Mouse (Mus musculus): ENCODE results near the gene Jmjd6. TPM values are rescaled to one million over a fixed set of nuclear protein-coding genes. Genes with fewer than 3 reads are reported as not detected.
A peak's percentile ranks its signal among the peaks of the same experiment; 100 is the strongest.
"Not testable (repeated sequence)": the region's sequence is repeated elsewhere in the genome, so short reads cannot be mapped to it uniquely, and the experiment has no call there.

The Jmjd6 gene
- total RNA-seq, 2 experiments from 2014 or later, result 20.4 to 20.5 TPM

GRCm38 (mm10) chr11:116826550-116827504 lies 16.4 kb downstream of the Jmjd6 start:
- intact Hi-C loops (cut with DNase I), result no loop called here
- DNase-seq, result no peak

DNA sequence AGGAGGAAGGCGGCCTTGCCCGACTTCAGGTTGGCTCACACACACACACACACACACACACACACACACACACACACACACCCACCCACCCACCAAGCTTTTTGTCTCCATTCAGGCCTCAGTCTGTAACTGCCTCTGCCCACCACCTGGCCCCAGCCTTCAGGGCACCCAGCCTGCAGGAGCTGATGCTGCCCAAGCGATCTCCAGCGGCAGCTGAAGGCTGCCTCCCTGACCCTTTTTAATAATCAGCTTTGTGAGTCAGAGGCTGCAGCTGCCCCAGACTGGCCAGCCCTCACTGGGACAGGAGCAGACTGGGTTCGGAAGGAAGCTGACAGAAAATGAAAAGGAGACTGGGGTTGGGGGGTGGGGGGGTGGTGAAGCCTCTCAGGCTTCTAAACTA lies 18.0 kb downstream of the Jmjd6 start:
- no peak for DNase-seq
- intact Hi-C loops (cut with DNase I), result no loop called here

GRCm38 (mm10) chr11:116823885-116824284 lies 19.4 kb downstream of the Jmjd6 start:
- DNase-seq; intact Hi-C loops (cut with DNase I): not testable (repeated sequence)

- intact Hi-C loops (cut with DNase I), result no loop called here
- DNase-seq, result no peak
Measured at GRCm38 (mm10) chr11:116823255-116823654, 20.0 kb downstream of the Jmjd6 start.

- intact Hi-C loops (cut with DNase I), result no loop called here
Measured at GRCm38 (mm10) chr11:116822626-116823025, 20.6 kb downstream of the Jmjd6 start.

GRCm38 (mm10) chr11:116822215-116822614 lies 21.0 kb downstream of the Jmjd6 start:
- intact Hi-C loops (cut with DNase I), result no loop called here
- DNase-seq, result no peak

More at GRCm38 (mm10) chr11:116822626-116823025, 20.6 kb downstream of the Jmjd6 start:
- DNase-seq, result no peak

- intact Hi-C loops (cut with DNase I), result no loop called here
Measured at GRCm38 (mm10) chr11:116821057-116821940, 21.9 kb downstream of the Jmjd6 start.

DNA sequence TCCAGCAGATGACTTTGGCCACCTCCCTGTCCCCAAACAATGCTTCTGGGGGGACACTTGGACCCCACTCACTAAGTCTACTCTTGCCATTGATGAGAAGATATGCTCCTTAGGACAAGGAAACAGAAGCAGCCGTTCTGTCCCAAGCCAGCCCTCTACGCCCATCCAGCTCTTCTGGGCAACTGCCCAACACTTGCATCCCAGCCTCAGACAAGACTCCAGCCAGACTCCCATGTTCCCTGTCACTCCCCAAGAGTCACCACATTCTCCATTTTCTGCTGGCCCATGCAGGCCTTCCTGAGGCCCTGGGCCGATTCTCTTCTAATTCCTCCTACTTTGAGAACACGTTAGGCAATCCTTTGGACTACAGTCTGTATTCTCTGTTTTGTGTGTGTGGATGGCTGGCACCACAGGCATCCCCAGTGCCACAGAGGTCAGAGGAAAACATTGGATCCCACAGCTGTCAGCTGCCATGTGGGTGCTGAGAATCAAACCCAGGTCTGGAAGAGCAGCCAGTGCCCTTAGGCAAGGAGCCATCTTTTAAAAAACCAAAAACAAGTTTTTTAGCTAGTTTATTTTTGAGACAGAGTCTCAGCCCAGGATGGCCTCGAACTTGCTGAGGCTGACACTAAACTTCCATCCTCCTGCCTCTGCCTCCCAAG lies 23.2 kb downstream of the Jmjd6 start:
- intact Hi-C loops (cut with DNase I), result no loop called here
- peak in 1 of 2 experiments; percentile 48 for DNase-seq

More at GRCm38 (mm10) chr11:116821057-116821940, 21.9 kb downstream of the Jmjd6 start:
- DNase-seq, result no peak

DNA sequence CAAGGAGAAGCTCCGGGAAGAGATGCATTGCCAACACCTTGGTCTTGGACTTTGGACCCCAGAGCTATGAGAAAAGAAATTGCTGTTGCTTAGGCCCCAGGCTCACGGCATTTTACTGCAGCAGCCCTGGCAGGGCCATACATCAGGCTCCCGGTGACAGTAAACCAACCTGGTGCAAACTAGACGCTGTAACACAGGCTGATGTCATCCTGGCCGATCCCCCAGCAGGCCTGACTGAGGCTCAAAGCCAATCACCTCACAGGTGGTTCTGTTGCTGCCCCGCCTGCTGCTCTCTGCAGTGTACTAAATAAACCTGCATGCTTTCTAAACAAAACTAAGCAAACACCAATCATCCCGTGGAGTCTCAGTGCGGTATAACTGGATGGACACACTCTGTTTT lies 24.5 kb downstream of the Jmjd6 start:
- DNase-seq, result no peak
- intact Hi-C loops (cut with DNase I), result no loop called here

DNA sequence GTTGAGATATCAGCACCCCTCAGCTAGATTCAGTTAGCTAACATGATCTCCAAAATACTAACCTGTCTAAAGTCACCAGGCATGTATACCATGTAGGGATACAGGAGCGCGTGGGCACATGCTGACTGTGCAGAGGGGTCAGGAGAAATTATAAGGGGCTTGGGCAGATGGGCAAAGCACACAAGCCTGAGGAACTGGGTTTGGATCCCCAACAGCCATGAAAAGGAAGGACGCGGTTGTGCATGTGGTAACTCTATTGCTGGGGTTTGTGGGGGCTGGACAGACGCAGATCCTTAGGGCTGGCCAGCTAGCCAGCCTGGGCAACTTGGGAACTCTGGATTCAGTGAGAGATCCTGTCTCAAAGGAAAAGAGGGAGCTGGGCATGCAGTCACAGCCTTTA lies 25.7 kb downstream of the Jmjd6 start:
- intact Hi-C loops (cut with DNase I), result no loop called here
- no peak for DNase-seq

- intact Hi-C loops (cut with DNase I), result no loop called here
- DNase-seq, result peak in 1 of 2 experiments; percentile 65
Measured at GRCm38 (mm10) chr11:116816769-116817168, 26.5 kb downstream of the Jmjd6 start.

GRCm38 (mm10) chr11:116814884-116815415 lies 28.3 kb downstream of the Jmjd6 start:
- intact Hi-C loops (cut with DNase I), result loop anchor here (5.0 kb wide), 1 partner anchor 228 kb away; the partner anchor contains the start of gene Aanat

GRCm38 (mm10) chr11:116814076-116814883 lies 29.0 kb downstream of the Jmjd6 start:
- DNase-seq, result peak; percentile 69 to 70
- intact Hi-C loops (cut with DNase I), result loop anchor here (5.0 kb wide), 1 partner anchor 227 kb away; the partner anchor contains the start of gene Aanat

More at GRCm38 (mm10) chr11:116814884-116815415, 28.3 kb downstream of the Jmjd6 start:
- no peak for DNase-seq

DNA sequence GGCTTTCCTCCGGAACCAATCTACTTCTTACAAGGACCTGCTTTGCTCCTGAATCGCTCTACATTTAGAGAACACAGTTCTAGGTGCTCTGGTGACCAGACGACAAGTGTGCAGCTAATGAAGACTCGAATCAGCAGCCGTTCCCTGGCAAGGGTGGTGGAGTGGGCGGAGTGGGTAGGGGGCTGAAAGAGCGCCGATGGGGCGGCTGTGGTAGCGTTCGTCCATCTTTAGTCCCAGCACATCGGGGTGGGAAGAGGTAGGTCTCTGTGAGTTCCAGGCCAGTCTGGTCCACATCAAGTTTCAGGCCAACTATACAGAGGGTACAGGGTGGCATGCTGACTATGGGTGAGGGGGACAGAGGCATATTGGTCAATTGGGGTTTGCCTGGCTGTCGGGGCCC lies 29.6 kb downstream of the Jmjd6 start:
- no peak for DNase-seq
- intact Hi-C loops (cut with DNase I), result loop anchor here (5.0 kb wide), 1 partner anchor 226 kb away; the partner anchor contains the start of gene Aanat

DNA sequence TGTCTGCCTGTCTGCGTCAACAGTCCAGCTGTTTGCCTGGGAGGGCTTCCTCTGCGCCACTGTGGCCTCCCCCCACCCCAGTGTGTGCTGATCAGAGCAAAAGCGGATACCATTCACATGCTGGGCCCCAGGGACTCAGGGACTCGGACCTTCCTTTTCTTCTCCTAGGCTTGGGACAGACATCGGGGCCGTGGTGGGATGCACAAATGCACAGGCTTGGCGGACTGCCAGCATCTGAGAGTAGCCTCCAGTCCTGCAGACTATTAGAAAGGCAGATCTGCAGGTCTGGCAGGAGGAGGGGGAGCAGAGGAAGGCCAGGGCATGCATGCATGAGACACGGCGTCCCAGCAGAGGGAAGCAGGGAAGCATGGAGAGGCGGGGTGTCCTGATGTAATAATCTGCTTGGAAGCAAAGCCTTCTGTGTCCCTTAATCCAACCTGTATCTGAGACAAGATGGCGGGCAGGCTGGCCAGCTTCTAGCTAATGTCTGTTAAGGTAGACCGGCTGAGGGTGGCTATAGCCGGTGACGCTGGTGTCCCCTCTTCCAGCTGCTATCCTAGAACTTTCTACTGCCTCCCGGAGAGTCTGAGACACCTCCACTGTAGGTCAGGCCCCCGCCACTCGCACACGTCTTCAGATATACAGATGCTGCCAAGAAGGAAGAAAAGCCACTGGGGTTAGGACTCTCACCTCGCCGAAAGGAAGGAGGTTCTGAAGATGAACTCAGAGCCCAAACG lies 30.3 kb downstream of the Jmjd6 start:
- DNase-seq, result no peak
- intact Hi-C loops (cut with DNase I), result loop anchor here (5.0 kb wide), 1 partner anchor 226 kb away; the partner anchor contains the start of gene Aanat

DNA sequence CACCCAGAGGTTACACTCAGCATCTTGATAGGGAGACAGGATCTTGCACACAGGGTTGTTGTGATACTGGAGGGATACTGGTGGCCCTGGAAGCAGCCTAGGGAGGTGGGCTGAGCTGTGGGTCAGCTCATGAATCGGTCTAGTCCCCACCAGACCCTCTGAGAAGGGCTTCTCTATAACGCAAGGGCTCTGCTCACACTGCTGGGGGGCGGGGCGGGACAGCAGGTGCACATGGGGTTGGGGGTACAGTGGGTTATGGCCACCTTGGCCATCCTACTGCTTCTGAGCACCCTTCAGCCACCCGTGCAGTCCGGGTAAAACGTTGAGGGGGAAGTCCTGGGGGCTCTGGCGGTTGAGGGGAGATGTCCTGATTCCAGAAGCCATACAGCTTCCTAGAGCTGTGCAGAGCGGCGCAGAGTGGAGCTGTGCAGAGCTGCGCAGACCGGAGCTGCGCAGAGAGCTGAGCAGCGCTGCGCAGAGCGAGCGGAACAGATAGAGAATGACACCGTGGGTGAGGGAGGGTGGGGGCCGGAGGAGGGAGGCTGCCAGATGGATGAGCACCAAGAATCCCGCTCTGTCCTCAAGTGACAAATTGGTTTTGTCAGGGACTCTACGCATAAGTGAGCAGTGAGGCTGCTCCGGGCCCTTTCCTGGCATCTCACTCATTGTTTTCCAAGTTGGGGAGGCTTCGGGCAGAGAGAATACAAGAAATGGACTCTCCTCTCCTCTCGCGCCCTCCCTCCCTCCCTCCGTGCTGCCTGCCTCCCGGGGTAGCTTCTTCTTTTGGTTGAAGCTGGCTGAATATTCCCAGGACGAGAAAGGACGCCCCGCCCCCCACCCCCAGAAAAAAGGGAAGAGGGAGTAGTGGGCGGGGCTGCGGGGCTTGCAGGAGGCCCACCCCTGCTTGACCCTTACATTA lies 32.0 kb downstream of the Jmjd6 start:
- DNase-seq, result no peak
- intact Hi-C loops (cut with DNase I), result loop anchor here (5.0 kb wide), 1 partner anchor 224 kb away; the partner anchor contains the start of gene Aanat

DNA sequence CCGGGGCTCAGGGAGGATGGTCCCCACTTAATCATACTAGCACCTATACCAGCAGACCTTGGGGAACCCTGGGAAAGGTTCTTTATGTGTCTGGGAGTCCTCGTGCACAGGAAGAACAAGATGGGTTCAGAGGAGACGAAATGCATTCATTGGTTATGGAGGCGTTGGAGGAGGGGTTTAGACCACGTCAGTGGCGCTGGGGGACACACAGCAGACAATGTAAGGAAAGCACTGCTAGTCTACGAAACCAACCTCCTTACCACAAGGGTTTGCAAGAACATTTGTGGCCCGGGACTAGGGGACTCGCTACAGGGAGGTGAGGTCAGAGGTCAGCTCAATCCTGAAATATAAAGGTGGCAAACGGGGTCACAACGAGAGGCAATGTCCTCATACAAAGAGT lies 32.7 kb downstream of the Jmjd6 start:
- no peak for DNase-seq
- intact Hi-C loops (cut with DNase I), result loop anchor here (5.0 kb wide), 1 partner anchor 223 kb away; the partner anchor contains the start of gene Aanat
